Mouse (Mus musculus) lung, postnatal 10 days (tissue): ENCODE results near the gene Elp1.

Source experiments
- DNase-seq: peaks from one replicate; pipeline ENCODE4 v3.0.0; 2021

Elp1 gene

GRCm38 (mm10) chr4:56767861-56768284 lies 34.3 kb downstream of the Elp1 start:
- DNase-seq, result peak; percentile 15

- DNase-seq, result no peak
These were observed 44.4 kb downstream of the Elp1 start for GRCm38 (mm10) chr4:56757693-56758092.

- DNase-seq, result peak; percentile 47
These were observed 45.0 kb downstream of the Elp1 start for GRCm38 (mm10) chr4:56756966-56757600.

DNA sequence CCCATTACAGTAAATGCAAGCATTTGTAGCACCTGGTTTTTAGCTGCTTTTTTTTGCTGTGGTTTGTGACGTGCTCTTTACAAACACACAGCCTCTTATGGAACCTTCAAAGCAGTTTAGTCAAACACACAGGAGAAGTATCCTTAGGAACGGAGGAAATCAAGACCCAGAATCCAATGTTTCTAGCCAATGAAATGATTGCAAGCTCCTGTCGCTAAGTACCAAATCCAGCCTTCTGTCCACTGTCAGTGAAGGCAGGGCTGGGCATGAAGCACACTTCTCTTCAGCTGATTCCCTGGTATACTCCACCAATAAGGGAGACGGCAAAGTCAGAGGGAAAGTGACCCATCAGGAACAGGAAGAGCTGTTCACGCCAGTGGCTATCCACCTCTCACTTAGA lies 46.1 kb downstream of the Elp1 start:
- DNase-seq, result no peak

DNA sequence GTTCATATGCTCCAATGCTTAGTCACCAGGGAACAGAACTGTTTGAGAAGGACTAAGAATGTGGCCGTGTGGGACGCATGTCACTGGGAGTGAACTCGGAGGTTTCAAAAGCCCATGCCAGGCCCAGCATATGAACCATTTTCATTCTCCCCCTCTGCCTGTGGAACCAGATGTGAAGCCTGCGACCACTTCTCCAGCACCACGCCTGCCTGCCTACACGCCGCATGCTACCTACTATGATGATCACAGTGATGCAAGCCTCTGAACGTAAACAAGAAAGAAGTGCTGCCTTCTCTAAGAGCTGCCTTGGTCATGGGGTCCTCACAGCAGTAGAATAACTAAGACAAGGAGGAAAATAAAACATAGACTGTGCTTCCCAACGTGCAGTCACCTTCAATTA lies 54.7 kb downstream of the Elp1 start:
- DNase-seq, result no peak

GRCm38 (mm10) chr4:56746345-56746744 lies 55.8 kb downstream of the Elp1 start:
- no peak for DNase-seq

- no peak for DNase-seq
These were observed 58.6 kb downstream of the Elp1 start, which contains the start of gene Actl7a for GRCm38 (mm10) chr4:56743363-56744195. Gene Actl7a (plus strand): TSS chr4:56743413.

- no peak for DNase-seq
These were observed 59.4 kb downstream of the Elp1 start for GRCm38 (mm10) chr4:56742698-56743097.

GRCm38 (mm10) chr4:56741041-56741493 lies 61.1 kb downstream of the Elp1 start, which contains the start of gene Actl7b:
Gene Actl7b (minus strand): TSS chr4:56741443.
- DNase-seq, result no peak

DNA sequence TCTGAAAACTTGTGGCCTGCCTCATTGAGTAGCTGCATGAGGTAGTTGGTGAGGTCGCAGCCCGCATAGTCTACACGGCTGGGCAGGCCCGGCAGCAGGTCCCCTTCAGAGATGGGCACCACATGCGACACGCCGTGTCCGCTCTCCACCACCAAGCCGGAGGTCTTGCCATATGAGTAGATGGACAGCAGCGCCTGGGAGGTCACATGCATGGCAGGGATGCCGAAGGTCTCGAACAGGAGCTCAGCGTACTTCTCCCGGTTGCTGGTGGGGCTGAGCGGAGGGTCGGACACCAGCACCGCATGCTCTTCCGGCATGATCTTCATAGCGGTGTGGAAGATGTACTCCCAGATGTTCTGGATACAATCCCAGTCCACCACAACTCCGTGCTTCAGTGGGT lies 61.5 kb downstream of the Elp1 start:
- DNase-seq, result no peak

DNA sequence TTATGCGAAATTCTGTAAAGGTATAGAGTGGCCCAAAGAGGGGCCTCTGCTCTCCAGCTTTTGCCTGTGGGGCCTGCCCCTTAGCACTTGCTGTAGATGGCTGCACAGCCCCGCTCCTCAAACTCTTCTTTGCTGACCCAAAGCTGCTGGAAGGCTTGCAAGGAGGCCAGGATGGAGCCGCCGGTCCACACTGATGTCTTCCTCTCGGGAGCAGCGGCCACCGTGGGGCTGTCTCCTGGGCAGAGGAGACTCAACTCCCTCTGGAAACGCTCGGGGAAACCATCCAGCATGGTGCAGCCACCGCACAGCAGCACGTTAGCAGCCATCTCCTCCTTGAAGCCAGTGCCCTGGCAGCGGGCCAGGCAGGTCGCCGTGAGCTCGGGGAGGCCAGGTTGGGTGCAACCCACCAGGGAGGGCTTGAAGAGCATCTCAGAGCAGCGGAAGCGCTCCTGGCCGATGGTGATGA lies 62.1 kb downstream of the Elp1 start, which contains the start of gene Gm26657:
Gm26657 (plus strand) TSS at position 51 of the 466 bp plus-strand sequence.
- no peak for DNase-seq

DNA sequence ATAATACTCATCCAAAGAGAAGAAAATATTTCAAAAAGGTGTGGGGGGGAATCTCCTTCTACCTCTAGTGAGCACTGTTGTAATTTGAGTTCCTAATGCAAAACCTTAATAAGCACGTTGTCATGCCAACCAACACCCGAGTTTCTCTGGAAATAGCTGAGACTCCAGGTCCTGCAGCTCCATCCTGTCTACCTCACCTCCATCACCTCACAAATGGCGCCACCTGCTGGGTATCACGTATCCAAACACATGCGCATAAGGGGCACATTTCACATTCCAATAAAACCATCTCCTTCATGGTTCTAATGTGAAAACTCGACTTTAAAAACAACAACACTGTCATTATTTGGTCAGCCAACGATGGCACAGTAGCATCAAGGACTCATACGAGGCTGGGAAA lies 76.3 kb downstream of the Elp1 start:
- DNase-seq, result no peak

- no peak for DNase-seq
These were observed 78.9 kb downstream of the Elp1 start for GRCm38 (mm10) chr4:56723237-56723636.

DNA sequence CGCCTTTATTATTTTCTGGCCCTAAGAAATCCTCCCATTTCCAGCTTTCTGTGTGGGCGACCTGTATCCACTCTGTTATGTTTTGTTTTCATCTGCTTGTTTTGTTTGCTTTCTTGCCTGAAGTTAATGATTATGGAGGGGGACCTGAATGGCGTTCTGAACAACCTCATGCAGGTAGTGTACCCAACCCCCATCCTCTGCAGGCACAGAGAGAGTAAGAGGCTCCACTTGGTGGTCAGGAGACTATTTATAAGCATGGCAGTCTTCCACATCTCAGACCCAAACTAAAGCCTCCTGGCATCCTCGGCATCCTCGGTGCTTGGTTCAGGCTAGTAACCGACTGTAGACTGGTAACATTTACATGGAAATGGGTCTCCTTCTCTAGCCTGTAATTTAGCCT lies 79.8 kb downstream of the Elp1 start:
- no peak for DNase-seq

GRCm38 (mm10) chr4:56721469-56721868 lies 80.7 kb downstream of the Elp1 start:
- DNase-seq, result peak; percentile 51

DNA sequence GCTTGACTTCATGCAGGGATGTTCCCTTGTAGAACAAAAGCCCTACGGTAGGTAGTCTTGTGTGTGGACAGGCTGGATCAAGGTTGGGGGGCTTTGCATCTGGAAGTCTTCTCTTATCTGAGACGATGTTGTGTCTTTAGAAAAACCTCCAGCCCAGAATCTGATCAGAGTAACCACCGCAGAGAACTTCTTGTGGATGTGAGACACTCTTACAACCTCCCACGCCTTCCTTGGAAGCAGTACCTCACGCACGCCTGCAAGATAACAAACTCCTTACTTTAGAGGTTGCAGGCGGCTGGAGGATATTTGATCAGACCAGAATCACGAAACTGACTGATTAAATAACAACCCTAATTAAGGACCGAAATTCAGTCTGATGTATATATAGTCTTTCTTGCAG lies 81.7 kb downstream of the Elp1 start:
- DNase-seq, result no peak

DNA sequence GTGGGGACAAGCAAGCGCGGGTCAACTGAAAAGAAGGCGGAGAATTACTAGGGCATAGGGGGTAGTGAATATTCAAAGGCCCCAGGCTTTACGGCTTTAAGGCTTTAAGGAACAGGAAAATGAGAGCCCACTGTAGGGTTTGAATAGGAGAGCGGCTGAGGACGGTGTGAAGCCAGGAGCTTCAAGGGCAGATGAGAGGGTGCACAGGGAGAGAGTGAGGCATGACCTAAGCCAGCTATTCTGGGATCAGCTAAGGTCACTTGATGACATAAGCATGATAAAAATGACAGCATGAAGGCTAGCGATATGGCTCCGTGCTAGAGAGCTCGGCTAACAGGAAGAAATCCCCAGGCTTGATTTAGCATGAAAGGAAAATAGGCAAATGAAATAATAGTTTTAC lies 82.7 kb downstream of the Elp1 start:
- DNase-seq, result no peak

DNA sequence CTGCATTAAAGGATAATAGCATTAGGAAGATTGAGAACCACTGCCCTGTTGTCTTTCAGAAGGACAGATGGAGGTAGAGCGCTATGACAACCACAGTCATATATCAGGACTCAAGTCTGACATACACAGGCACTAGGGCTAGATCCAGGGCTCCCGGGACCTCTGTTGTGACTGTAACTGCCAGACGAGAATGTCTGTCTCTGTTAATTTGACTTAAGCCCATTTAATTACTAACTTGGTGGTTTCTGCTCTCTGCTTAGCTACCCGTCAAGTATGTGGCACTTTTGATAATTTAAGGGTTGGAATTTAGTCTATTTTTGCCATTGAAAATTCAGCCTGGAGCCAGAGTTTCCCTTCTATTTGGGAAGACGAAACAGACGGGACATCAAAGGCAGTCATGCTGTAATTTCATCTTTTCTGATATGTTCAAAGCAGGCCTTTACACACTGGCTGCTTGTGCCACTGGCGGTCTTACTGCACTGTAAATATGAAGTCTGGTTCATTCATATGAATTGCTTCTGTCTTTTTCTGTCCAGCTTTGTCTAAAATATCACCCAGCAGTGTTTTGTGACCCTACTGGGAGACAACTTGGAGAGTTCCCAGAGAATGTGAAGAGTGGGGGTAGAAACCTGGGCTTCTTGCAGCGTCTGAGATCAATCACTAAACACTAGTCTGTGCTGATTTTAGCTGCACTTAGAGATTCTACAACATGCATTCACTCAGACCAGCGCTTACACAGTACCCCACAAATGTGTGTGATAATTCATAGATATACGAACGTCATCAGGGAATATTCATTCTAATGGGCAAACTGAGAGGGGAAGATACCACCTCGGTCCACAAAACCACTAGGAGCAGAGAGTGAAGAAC lies 83.3 kb downstream of the Elp1 start:
- no peak for DNase-seq

DNA sequence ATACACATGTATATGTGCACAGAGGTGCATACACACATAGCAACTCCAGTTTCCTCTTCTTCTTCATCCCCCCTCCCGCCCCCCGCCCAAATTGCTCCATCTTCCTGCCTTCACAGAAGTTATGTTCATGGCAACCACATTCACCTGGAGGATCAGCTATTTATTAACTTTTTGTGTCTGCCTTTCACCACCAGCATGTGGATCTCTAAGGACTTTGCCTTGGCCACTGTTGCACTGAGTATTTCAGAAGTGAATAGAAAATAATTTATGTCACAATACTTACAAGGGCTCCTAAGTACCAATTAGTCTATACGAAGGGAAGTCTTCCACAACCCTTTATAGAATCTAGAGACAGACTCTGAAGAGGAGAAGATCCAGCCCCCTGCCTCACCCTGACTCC lies 84.2 kb downstream of the Elp1 start:
- DNase-seq, result no peak

DNA sequence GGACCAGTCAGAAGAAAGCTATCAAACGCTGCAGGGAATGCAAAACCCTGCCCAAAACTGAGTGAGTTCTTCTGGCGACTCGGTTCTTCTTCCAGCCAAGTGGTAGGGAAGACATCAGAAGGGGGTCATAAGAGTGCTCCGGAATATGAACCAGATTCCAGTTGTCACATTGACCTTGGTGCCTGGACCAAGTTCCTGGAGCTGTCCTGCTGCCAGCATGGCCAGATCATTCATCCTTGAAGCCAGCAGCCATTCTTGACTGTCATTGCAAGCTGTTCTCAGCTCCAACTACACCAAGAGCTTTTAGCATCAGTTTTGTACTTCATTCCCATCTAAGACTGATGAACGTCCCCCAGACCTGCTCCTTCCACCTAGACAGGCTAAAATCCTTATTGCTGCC lies 85.3 kb downstream of the Elp1 start:
- no peak for DNase-seq

DNA sequence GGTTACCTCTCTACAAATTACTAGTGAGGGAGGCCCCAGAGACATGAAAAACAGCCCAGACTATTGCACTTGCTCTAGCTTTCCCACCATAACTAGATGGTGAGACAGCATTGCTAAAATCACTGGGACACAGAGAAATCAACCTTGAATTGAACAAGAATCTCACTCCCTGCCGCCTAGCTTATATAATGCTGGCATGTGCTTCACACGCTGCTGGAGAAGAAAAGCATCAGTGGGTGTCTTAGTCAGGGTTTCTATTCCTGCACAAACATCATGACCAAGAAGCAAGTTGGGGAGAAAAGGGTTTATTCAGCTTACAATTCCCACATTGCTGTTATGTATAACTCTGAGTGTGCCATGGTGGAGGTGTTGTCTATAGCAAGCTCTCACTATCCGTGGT lies 89.0 kb downstream of the Elp1 start:
- DNase-seq, result no peak

DNA sequence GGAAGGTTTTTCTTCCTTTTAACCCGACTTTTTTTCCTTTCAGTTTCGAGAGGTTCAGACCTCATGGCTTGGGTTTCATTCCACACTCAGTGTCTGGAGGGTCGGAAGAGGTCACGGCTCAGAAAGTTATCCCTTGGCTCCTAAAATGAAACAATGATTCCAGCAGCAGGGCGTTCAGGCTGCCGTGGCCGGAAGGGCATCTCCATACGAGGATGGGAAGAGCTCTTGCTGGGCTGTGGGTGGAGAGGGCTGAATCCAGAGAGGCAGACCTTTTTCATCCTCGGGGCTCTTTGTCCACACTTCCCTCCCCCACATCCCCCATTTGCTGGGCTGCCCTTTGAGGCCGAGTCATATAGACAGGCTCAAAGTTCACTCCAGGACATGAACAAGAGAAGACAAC lies 99.9 kb downstream of the Elp1 start:
- no peak for DNase-seq
